Mouse (Mus musculus): ENCODE results near the gene Ppp1r1c. TPM values are rescaled to one million over a fixed set of nuclear protein-coding genes. Genes with fewer than 3 reads are reported as not detected.
"Not testable (repeated sequence)": the region's sequence is repeated elsewhere in the genome, so short reads cannot be mapped to it uniquely, and the experiment has no call there.

Gene Ppp1r1c
- polyA plus RNA-seq, 1 experiment from 2014 or later = 0.45 TPM

DNA sequence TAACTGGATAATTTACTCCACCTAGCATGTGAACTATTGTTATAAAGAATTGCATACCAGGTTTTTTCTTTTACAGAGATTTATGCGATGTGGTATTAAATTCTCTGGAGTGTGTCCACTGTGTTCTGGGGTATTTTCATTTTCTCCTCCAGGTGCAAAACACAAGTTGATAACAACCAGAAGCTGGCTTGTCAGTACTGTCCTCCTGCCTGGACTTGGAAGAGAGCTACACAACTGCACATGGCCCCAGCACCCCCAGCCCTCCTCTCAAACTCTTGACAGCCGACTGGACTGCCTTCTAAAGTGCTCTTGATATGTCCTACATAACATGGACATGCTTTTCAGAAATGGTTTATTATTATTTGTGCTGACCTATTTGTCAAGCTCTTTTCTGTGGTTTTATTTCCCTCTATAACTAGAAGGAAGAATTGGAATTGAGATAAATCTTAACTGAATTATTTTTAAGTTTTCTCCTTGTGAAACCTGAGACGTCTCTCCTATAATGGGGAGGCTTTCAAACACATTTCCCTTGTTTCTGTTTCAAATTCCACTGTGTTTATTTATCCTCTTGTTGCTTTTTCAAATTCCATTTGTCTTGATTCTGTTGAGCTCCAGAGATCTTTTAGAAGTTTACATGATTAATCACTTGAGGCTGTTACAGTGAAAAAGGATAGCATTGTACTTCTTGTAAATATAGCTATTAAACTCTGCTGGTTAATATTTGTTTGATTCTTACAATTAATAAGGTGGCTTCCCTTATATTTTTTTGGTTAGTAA lies 108.3 kb downstream of the Ppp1r1c start:
- Histone ChIP-seq H3K27ac (no peak overlapping the region), H3K4me2 (no peak overlapping the region), H3K36me3 (replicated peaks) (no peaks in the 10 kb centered on the region), H3K4me1 (no peaks in the 10 kb centered on the region), H3K27me3 (no peaks in the 10 kb centered on the region), H3K4me3 (replicated peaks) (no peak overlapping the region), H3K9me3 (no peaks in the 10 kb centered on the region), H3K9ac (no peak overlapping the region)
- ATAC-seq (ENCODE audit: low FRiP score) = no peak
- WGBS = 74% methylated on average over 3 of the region's 3 CpGs

DNA sequence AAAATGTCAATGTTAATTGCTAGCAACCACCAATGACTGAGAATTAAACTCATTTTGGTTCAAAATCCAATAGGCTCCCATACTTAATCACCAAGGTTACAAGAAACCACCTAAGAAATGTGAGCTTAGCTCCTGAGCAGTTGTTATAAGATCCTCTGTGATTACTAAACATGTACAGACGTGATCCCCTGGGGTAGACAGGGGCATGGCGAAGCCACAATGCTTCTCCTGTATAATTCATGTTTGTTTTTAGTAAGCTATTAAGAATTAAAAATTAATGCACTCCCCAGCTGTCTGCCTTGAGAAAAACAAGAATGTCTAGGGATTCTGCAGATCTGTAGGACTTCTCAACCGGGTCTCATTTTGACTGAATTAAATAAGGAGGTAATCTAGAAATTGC lies 112.0 kb downstream of the Ppp1r1c start:
- H3K27ac ChIP-seq = no peak overlapping the region
- WGBS = 70% methylated on average over 3 of the region's 3 CpGs
- no peaks in the 10 kb centered on the region for H3K4me1 ChIP-seq
- H3K36me3 ChIP-seq (replicated peaks) = no peaks in the 10 kb centered on the region
- no peak overlapping the region for H3K4me3 ChIP-seq (replicated peaks)
- H3K9me3 ChIP-seq = no peaks in the 10 kb centered on the region
- H3K9ac ChIP-seq = no peak overlapping the region
- H3K4me2 ChIP-seq = no peak overlapping the region
- no peak for ATAC-seq (ENCODE audit: low FRiP score)
- H3K27me3 ChIP-seq = no peaks in the 10 kb centered on the region

DNA sequence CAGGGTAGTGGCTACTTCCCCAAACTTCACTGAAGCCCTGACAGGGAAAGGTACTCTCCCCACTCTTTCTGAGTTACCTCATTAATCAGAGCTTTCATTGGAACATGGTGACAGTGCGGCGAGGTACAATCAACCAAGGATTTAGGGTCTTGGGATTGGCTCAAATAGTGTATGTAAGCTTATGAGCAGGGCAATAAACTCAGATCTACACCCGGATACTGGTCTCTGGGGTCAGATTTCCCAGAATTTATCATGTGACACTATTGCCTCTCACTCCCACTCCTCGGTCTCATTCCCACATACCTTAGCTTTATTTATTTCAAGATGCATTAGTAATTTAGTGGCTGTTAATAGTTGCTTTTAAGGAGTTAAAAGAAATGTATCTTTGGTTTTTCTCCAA lies 118.3 kb downstream of the Ppp1r1c start:
- no peaks in the 10 kb centered on the region for H3K4me1 ChIP-seq
- H3K9ac ChIP-seq = no peak overlapping the region
- no peak overlapping the region for H3K27ac ChIP-seq
- H3K4me3 ChIP-seq (replicated peaks) = no peak overlapping the region
- H3K9me3 ChIP-seq = no peaks in the 10 kb centered on the region
- no peak for ATAC-seq (ENCODE audit: low FRiP score)
- H3K27me3 ChIP-seq = no peaks in the 10 kb centered on the region
- H3K36me3 ChIP-seq (replicated peaks) = no peaks in the 10 kb centered on the region
- WGBS = 92% methylated on average over 4 of the region's 4 CpGs
- H3K4me2 ChIP-seq = no peak overlapping the region

DNA sequence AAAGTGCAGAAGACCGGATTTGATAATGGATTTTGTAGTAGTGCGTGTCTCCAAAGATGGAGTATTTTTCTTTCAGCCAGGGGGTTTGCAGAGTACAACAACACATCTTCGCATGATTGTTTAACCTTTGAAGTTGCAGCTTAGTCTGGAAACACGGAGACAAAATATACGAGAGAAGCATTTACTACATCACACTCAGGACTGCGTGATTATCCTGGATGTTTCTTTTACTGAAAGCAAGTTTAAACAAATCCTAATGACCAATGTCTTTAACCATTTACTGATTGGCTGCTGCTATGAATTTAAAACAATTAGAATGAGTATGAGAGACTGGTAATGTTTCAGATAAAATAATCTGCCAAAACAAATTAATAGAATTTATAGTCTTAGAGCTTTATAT lies 131.5 kb downstream of the Ppp1r1c start:
- H3K4me1 ChIP-seq = no peaks in the 10 kb centered on the region
- H3K27me3 ChIP-seq = no peaks in the 10 kb centered on the region
- no peak for ATAC-seq (ENCODE audit: low FRiP score)
- no peak overlapping the region for H3K4me2 ChIP-seq
- H3K36me3 ChIP-seq (replicated peaks) = no peaks in the 10 kb centered on the region
- H3K9ac ChIP-seq = no peak overlapping the region
- WGBS = 84% methylated on average over 6 of the region's 6 CpGs
- no peaks in the 10 kb centered on the region for H3K9me3 ChIP-seq
- H3K4me3 ChIP-seq (replicated peaks) = no peak overlapping the region
- H3K27ac ChIP-seq = no peak overlapping the region

DNA sequence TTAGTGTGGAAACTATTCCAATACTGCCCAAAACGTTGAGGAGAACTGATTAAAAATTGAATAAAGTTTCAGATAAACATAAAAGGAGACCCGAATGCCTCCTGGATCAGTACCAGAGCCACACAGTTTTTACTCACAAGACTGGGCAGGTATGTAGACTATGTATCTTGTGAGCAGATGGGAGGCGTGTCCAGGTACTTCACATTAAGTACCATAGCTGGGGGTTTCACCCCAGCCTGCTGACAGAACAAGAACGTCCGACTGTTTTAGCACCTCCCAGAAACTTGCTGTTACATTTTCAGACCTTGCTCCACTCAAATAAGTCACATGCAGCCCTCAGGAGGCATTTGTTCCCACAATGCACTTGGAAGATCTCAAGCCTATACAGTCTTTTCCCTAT lies 131.9 kb downstream of the Ppp1r1c start:
- H3K9me3 ChIP-seq = no peaks in the 10 kb centered on the region
- ATAC-seq (ENCODE audit: low FRiP score) = no peak
- no peaks in the 10 kb centered on the region for H3K27me3 ChIP-seq
- 75% methylated on average over 5 of the region's 5 CpGs for WGBS
- H3K4me3 ChIP-seq (replicated peaks) = no peak overlapping the region
- no peaks in the 10 kb centered on the region for H3K36me3 ChIP-seq (replicated peaks)
- H3K9ac ChIP-seq = no peak overlapping the region
- no peaks in the 10 kb centered on the region for H3K4me1 ChIP-seq
- no peak overlapping the region for H3K27ac ChIP-seq
- no peak overlapping the region for H3K4me2 ChIP-seq

DNA sequence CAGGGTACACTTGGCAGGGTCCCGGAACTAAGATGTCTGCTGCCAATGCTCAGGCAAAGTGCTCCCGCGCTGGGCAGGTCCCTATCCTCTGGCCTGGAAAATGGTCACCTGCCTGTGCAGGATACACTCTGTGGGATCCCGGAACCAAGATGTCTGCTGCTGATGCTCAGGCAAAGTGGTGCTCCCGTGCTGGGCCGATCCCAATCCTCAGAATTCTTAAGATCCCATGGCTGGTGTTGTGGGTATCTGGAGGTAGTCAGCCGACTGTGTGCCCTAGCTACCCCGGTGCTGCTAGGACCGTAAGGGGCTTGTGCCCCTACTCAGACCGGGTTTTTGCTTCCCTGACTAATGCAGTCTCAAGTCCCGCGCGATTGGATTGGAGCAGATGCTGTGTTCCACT lies 139.8 kb downstream of the Ppp1r1c start:
- not testable (repeated sequence) for H3K4me1 ChIP-seq

DNA sequence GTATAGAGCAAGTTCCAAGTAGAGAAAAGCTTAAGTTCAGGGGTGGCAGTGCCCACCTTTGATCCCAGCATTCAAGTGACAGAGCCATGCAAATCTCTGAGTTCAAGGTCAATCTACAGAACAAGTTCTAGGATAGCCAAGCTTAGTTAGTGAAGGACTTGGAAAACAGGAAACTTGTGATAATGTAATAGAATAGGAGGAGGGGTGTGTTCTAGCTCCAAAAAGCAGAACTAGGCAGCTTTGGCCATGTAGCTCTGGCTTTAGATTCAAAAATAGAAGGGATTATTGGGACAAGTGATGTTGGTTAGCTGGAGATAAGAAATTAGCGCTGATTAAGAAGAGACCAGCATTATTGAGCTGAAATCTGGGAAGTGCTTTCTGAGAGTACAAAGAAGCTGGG lies 149.3 kb downstream of the Ppp1r1c start:
- no peaks in the 10 kb centered on the region for H3K9me3 ChIP-seq
- no peak for ATAC-seq (ENCODE audit: low FRiP score)
- H3K9ac ChIP-seq = no peak overlapping the region
- H3K27ac ChIP-seq = no peak overlapping the region
- H3K4me1 ChIP-seq = no peaks in the 10 kb centered on the region
- no peaks in the 10 kb centered on the region for H3K36me3 ChIP-seq (replicated peaks)
- H3K4me2 ChIP-seq = no peak overlapping the region
- no peak overlapping the region for H3K4me3 ChIP-seq (replicated peaks)
- no peaks in the 10 kb centered on the region for H3K27me3 ChIP-seq
- 98% methylated on average over 1 of the region's 1 CpGs for WGBS

More for the DNA sequence above, 139.8 kb downstream of the Ppp1r1c start:
- H3K9ac ChIP-seq; H3K27me3 ChIP-seq; H3K9me3 ChIP-seq; ATAC-seq (ENCODE audit: low FRiP score); H3K27ac ChIP-seq; H3K36me3 ChIP-seq (replicated peaks); H3K4me2 ChIP-seq; H3K4me3 ChIP-seq (replicated peaks): not testable (repeated sequence)
- WGBS = 90% methylated on average over 13 of the region's 13 CpGs

DNA sequence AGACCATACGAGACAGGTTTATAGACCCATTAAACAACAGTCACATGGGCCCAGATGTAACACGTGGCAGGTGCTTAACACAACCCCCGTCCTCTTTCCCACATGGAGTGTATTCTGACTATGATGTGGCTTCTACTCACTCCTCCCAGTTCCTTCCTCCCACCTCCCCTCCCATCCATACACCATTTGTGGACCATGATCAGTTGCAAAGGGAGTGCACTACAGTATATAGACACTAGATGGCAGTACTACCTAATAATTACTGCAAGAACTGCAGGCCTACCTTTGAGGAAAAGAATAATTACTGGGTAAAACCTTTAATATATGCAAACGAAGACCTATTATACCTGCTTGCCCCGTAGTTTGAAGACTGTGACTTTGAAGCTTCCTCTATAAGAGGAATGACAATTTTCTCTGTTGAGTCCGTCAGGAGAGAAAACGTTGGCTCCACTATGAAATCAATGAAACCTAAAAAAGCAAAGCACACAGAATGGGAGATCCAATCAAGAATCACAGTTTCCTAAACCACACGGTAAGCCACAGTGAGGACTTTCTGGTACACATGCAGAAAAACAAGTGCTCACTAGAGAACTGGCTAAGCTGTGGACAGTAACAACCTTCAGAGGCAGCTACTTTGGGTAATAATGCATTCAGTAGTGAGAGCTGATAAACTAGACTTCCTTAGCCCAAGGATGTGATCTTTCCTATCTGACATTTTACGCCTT lies 157.9 kb downstream of the Ppp1r1c start:
- Histone ChIP-seq H3K36me3 (replicated peaks) (no peaks in the 10 kb centered on the region), H3K27me3 (no peaks in the 10 kb centered on the region), H3K4me3 (replicated peaks) (no peak overlapping the region), H3K4me1 (no peaks in the 10 kb centered on the region), H3K9me3 (no peaks in the 10 kb centered on the region), H3K9ac (no peak overlapping the region), H3K4me2 (no peak overlapping the region), H3K27ac (no peak overlapping the region)
- peak; percentile 92 for ATAC-seq (ENCODE audit: low FRiP score)
- 47% methylated on average over 9 of the region's 9 CpGs for WGBS

Other genes starting within 250 kb of the Ppp1r1c start
- gene Itprid2, start 72.4 kb upstream of the Ppp1r1c start, polyA plus RNA-seq (2016; fragmentation: Nextera tagmentation; extraction: Ambion mirVana) = 4.6 and 4.9 TPM in 2 replicates

All from forebrain, embryonic 12.5 days (tissue).